Mouse (Mus musculus): ENCODE results near the gene Skil.
"Not testable (repeated sequence)": the region's sequence is repeated elsewhere in the genome, so short reads cannot be mapped to it uniquely, and the experiment has no call there.

Skil gene

DNA sequence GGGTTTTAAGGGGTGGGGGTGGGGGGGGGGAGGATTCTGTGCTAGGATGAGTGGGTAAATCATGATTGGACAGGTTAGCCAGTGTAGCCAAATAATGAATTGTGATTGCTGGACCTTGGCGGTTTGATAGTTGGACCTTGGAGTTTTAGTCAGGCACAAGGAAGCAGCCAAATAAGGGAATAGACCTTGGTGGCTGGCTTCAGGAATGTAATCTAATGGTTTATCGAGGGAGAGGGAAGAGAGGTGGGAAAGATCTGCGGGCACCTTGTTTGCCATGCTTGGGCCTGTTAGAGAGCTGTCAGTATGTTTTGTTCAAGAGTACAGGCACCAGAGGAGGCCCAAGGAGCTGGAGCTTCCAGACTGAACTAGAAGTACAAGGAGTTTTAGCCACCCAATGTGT lies 32.0 kb downstream of the Skil start:
- no peak for DNase-seq (ENCODE audit: low spot score in 2 of 2)

- no peak for DNase-seq (ENCODE audit: low spot score in 2 of 2)
Measured at GRCm38 (mm10) chr3:31129766-31130165, 34.9 kb downstream of the Skil start.

- no peak for DNase-seq (ENCODE audit: low spot score in 2 of 2)
Measured at GRCm38 (mm10) chr3:31133664-31134063, 38.8 kb downstream of the Skil start.

- no peak for DNase-seq (ENCODE audit: low spot score in 2 of 2)
Measured at GRCm38 (mm10) chr3:31134246-31134645, 39.4 kb downstream of the Skil start.

GRCm38 (mm10) chr3:31134696-31135095 lies 39.8 kb downstream of the Skil start:
- DNase-seq (ENCODE audit: low spot score in 2 of 2) = no peak

DNA sequence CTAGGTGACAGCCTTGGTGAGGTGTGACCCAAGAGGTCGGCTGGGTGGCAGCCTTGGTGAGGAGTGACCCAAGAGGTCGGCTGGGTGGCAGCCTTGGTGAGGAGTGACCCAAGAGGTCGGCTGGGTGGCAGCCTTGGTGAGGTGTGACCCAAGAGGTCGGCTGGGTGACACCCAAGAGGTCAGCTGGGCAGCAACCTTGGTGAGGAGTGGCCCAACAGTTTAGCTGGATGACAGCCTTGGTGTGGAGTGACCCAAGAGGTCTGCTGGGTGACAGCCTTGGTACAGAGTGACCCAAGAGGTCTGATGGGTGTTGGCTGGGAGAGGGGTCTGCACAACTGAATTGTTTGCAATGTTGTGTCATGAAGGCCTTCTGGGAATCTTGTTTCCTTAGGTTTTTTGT lies 41.7 kb downstream of the Skil start:
- not testable (repeated sequence) for DNase-seq (ENCODE audit: low spot score in 2 of 2)

DNA sequence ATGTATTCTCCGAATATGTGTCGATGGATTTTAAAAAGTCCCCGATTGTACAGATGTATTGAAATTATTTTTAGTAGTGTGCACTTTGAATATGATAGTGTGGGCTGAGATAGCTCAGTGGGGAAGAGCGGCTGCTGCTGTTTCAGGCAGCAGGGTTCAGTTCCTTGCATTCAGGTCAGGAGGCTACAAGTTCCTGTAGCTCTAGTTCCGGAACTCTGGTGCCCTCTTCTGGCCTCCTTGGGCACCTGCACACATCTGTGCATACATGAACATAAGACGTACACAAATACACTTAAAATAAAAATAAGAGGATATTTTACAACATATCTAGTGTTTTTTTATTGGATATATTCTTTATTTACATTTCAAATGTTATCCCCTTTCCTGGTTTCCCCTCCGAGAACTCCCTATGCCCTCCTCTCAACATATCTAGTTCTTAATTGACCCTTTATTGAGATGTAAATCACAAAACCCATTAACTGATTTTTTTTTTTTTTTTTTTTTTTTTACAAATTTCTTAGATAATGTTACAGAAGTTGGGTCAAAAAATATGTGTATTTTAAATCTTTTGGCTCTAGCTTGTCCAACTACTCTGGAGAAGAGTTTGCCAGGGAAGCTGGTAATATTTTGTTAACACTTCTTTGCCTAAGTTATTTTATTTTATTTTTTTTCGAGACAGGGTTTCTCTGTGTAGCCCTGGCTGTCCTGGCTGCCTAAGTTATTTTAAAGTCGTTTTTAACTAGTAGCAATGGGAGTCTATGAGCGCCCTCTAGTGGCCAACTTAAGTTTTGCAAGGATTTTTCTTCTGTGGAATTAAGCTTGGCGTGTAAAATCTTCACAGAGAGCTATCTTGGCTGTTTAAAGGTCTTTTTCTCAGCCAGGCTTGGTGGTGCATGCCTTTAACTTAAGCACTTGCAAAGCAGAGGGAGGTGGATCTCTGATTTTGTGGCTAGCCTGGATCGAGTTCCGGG lies 43.9 kb downstream of the Skil start:
- DNase-seq (ENCODE audit: low spot score in 2 of 2) = peak in 1 of 2 experiments; percentile 73

- DNase-seq (ENCODE audit: low spot score in 2 of 2) = no peak
Measured at GRCm38 (mm10) chr3:31141621-31142020, 46.8 kb downstream of the Skil start.

DNA sequence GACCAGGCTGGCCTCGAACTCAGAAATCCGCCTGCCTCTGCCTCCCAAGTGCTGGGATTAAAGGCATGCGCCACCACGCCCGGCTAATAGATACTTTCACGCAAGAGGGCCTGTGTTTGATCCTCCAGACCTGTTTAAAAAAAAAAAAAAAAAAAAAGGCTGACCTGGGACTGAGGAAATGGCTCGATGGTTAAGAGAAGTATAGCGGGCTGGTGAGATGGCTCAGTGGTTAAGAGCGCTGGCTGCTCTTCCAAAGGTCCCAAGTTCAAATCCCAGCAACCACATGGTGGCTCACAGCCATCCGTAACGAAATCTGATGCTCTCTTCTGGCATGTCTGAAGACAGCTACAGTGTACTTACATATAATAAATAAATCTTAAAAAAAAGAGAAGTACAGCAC lies 50.4 kb downstream of the Skil start:
- DNase-seq (ENCODE audit: low spot score in 2 of 2) = not testable (repeated sequence)

- peak; percentile 60 to 63 for DNase-seq (ENCODE audit: low spot score in 2 of 2)
Measured at GRCm38 (mm10) chr3:31145641-31146290, 50.9 kb downstream of the Skil start.

DNA sequence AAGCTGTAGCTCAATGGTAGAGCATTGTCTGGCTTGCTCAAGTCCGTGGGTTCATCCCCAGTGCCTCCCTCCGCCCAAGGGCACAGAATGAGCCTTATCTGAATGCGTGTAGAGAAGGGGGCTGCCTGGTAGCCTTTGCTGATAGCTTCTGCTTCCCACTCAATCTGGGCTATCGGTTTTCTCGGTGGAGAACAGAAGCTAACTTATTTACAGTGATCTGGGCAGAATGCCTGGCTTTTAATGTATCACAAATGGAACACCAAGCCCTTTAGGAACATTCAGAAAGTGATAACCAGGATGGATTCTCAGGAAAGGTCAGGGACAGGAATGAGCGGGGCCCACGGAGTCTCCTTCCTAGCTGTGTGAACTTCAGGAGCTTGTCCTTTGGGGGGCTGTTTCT lies 53.7 kb downstream of the Skil start:
- DNase-seq (ENCODE audit: low spot score in 2 of 2) = no peak

DNA sequence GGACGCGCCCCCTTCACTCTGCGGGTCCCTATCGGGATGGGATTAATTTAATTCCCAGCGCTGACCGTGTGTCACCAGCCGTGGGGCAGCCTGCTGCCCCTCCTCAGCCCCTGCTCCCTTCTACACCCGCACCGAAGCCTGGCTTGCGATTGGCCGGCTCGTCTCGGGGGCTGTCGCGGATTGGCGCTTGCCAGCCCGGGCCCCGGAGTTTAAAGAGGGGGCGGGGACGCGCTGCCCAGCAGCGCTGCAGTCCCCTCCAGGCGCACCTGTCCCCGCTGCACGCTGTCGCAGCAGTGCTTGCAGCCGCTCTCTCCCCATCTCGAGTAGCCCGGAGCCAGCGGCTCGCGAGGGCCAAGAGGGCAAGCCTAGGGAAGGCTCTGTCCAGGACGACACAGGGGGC lies 54.8 kb downstream of the Skil start, which contains the start of gene Cldn11:
Cldn11 (plus strand) TSS at position 215 of the 400 bp plus-strand sequence.
- DNase-seq (ENCODE audit: low spot score in 2 of 2) = no peak

DNA sequence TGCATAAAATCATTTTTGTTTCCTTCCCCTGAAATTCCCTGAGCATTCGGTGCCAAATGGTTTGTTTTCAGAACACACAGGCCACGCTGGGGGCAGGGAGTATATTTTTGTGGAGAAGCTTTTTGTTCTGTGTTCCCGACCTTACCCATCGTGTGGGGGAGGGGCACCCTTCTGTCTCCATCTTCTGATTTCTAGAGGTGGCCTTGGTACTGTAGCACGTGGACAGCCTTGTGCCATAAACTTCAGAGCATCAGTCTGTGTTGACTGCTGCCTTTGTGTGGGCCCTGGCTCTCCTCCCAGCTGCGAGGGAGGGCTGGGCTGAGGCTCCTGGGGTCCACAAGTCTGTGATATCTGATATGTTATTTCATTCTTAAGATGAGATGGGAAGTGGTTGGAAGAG lies 57.2 kb downstream of the Skil start:
- DNase-seq (ENCODE audit: low spot score in 2 of 2) = no peak

DNA sequence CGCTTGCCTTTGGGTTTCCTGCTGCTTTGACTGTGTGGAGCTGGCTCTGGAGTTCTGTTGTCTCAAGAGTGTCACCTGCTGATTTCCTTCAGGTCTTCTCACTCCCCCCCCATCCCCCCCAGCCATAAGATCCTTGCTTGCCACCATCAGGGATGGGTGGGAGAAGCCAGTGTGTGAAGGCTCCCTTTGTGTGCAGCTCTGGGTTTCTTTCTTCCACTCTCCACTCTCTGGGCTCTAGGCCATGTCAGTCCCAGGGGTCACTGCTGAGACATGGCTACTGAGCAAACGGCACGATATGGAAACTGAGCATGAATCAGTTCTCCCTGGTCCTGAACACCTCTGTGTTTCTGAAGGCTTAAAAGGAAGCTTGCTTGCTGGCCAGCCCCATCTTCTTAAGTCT lies 61.3 kb downstream of the Skil start:
- DNase-seq (ENCODE audit: low spot score in 2 of 2) = no peak

- DNase-seq (ENCODE audit: low spot score in 2 of 2) = no peak
Measured at GRCm38 (mm10) chr3:31157776-31158175, 62.9 kb downstream of the Skil start.

- DNase-seq (ENCODE audit: low spot score in 2 of 2) = no peak
Measured at GRCm38 (mm10) chr3:31160046-31160445, 65.2 kb downstream of the Skil start.

DNA sequence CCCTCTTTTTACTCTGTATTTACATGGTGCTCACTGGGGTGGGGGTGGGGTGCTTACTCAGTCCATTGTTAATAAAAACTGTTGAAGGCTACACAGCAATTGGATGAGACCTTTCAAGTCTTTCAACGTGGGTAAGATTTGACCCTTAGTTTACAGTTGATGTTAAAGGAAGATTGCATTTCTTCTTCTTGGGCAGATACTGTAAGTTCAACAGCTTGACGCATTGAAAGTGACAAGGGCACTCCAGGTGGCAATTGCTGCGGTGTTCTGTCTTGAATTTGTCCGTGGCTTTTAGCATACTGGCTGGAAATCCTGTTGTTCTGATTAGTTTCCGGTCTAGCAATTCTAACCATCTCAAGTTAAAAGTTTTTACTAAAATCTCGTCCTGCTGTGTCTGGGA lies 66.5 kb downstream of the Skil start:
- no peak for DNase-seq (ENCODE audit: low spot score in 2 of 2)

GRCm38 (mm10) chr3:31162860-31163259 lies 68.0 kb downstream of the Skil start:
- DNase-seq (ENCODE audit: low spot score in 2 of 2) = no peak

DNA sequence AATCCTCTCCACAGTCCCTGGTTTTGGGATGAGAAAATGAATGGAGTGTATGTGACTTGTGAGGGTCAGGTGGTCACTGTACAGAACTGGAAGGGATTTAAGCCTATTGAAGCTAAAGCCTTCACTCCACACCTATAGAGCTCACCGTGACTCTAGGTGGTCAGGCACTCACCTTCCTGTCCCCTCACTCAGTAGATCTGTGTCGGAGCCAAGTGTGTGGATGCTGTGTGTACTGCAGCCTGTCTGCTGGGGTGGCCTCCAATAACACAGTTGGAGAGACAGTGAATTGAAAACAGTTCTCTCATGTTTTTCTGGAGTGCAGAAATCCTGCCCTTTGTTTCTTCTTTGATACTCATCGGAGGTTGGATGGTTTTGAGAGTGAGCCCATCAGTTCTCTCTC lies 70.9 kb downstream of the Skil start:
- no peak for DNase-seq (ENCODE audit: low spot score in 2 of 2)

- no peak for DNase-seq (ENCODE audit: low spot score in 2 of 2)
Measured at GRCm38 (mm10) chr3:31166365-31166871, 71.6 kb downstream of the Skil start.
